Mouse (Mus musculus) limb, embryonic 14.5 days (tissue): ENCODE results near the gene Sept11. TPM values are rescaled to one million over a fixed set of nuclear protein-coding genes. Genes with fewer than 3 reads are reported as not detected.

Experiments
- ATAC-seq: fragments of 200-750 bp; cut with Nextera tagmentation; 2 replicates; pipeline ENCODE4 v1.8.0; 2017; ENCODE audit warnings: low read depth, moderate number of reproducible peaks, moderate TSS enrichment; ENCODE audit not compliant: low FRiP score
- DNase-seq: peaks from one replicate; pipeline ENCODE4 v3.0.0-alpha.2; 2015; ENCODE audit warnings: low spot score
- H3K27ac ChIP-seq: fragments of 300-500 bp; sonication (generic); replicated peaks from 2 replicates; pipeline ENCODE4 v1.5.1; 2014; ENCODE audit warnings: low read depth, mild to moderate bottlenecking, low read length, moderate library complexity, mixed read lengths
- H3K27me3 ChIP-seq: fragments of 300-500 bp; sonication (generic); 2 replicates; pipeline ENCODE4 v1.6.1; 2014; ENCODE audit warnings: low read length, mixed read lengths; ENCODE audit not compliant: control insufficient read depth, insufficient read depth
- H3K36me3 ChIP-seq: fragments of 300-500 bp; sonication (generic); 2 replicates; pipeline ENCODE4 v1.6.1; 2014; ENCODE audit warnings: mild to moderate bottlenecking, low read length, moderate library complexity, mixed read lengths; ENCODE audit not compliant: control insufficient read depth, insufficient read depth
- H3K4me1 ChIP-seq: fragments of 300-500 bp; sonication (generic); 2 replicates; pipeline ENCODE4 v1.6.1; 2014; ENCODE audit warnings: antibody characterized with exemption, low read length, mixed read lengths; ENCODE audit not compliant: control insufficient read depth, insufficient read depth
- H3K4me2 ChIP-seq: fragments of 300-500 bp; sonication (generic); replicated peaks from 2 replicates; pipeline ENCODE4 v1.6.1; 2014; ENCODE audit warnings: low read depth, mild to moderate bottlenecking, low read length, moderate library complexity; ENCODE audit not compliant: severe bottlenecking
- H3K4me3 ChIP-seq: fragments of 300-500 bp; sonication (generic); replicated peaks from 2 replicates; pipeline ENCODE4 v1.5.1; 2014; ENCODE audit warnings: low read length
- H3K9ac ChIP-seq: fragments of 300-500 bp; sonication (generic); 2 replicates; pipeline ENCODE4 v1.6.1; 2014; ENCODE audit warnings: mild to moderate bottlenecking, low read depth, low read length, moderate library complexity; ENCODE audit not compliant: severe bottlenecking
- H3K9me3 ChIP-seq: fragments of 300-500 bp; sonication (generic); 2 replicates; pipeline ENCODE4 v1.6.1; 2016; ENCODE audit warnings: low read length; ENCODE audit not compliant: control insufficient read depth
- POLR2A ChIP-seq: fragments of 200-500 bp; IDR thresholded peaks from 2 replicates; pipeline ENCODE4 v1.8.0; 2012; ENCODE audit warnings: inconsistent platforms, mild to moderate bottlenecking, moderate library complexity, borderline replicate concordance; ENCODE audit not compliant: insufficient read depth, insufficient read length; ENCODE audit errors: extremely low read depth
- WGBS: fragments of 180-500 bp; shearing (Covaris S2); extraction: QIAGEN DNeasy Blood & Tissue Kit; methylation state at CpG from one replicate; pipeline ENCODE4 v1.1.7; 2014; 5-methylcytosine and 5-hydroxymethylcytosine counted together
- polyA plus RNA-seq, 2 experiments: library from polyadenylated mRNA; depleted of rRNA in 1 of 2; stranded (reverse) in 1 of 2; unstranded in 1 of 2; fragments of >200 nt; fragmentation: Nextera tagmentation in 1 of 2; extraction: Ambion mirVana in 1 of 2; gene quantifications; 2 replicates each; pipeline versions ENCODE4 v1.2.1 to v1.2.3; 2012 to 2014

The Sept11 gene
- polyA plus RNA-seq, 2 experiments: 141 to 197 TPM

DNA sequence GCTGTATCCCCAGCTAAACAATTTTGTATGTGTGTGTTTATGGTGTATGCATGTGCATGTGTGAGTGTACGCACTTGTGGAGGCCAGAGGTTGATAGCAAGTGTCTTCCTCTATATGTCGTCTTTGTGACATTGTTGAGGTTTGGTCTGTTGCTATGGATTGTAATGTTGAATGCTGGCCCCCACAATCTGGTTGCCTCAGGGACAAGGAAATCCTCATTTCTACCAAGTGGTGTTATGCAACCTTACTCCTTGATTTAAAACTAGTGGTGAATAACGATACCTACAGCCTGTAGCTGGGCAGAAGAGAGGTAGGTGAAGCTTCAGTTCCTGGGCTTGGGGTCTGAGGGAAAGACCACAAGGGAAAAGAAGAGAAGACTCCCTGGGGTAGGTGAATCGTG lies 7.3 kb upstream of the Sept11 start:
- ATAC-seq (no peak), DNase-seq (no peak)
- 91% methylated on average over 4 of the region's 4 CpGs for WGBS
- Histone ChIP-seq H3K9me3 (no peaks in the 10 kb centered on the region), H3K36me3 (no peaks in the 10 kb centered on the region), H3K4me1 (no peaks in the 10 kb centered on the region), H3K9ac (no peak overlapping the region), H3K4me2 (no peak overlapping the region), H3K27me3 (no peaks in the 10 kb centered on the region), H3K27ac (no peak overlapping the region), H3K4me3 (no peak overlapping the region)
- TF ChIP-seq POLR2A: no peak

GRCm38 (mm10) chr5:93091266-93091665 lies 2.0 kb upstream of the Sept11 start:
- H3K9ac ChIP-seq: no peak overlapping the region
- DNase-seq (no peak), ATAC-seq (no peak)
- no peak overlapping the region for H3K27ac ChIP-seq
- 80% methylated on average over 3 of the region's 3 CpGs for WGBS
- H3K4me1 ChIP-seq: peaks cover 23% of the 10 kb centered on the region
- H3K36me3 ChIP-seq: no peaks in the 10 kb centered on the region
- no peak overlapping the region for H3K4me3 ChIP-seq
- no peaks in the 10 kb centered on the region for H3K27me3 ChIP-seq
- H3K9me3 ChIP-seq: no peaks in the 10 kb centered on the region
- H3K4me2 ChIP-seq: peak overlapping the region; percentile 84
- TF ChIP-seq POLR2A: no peak

DNA sequence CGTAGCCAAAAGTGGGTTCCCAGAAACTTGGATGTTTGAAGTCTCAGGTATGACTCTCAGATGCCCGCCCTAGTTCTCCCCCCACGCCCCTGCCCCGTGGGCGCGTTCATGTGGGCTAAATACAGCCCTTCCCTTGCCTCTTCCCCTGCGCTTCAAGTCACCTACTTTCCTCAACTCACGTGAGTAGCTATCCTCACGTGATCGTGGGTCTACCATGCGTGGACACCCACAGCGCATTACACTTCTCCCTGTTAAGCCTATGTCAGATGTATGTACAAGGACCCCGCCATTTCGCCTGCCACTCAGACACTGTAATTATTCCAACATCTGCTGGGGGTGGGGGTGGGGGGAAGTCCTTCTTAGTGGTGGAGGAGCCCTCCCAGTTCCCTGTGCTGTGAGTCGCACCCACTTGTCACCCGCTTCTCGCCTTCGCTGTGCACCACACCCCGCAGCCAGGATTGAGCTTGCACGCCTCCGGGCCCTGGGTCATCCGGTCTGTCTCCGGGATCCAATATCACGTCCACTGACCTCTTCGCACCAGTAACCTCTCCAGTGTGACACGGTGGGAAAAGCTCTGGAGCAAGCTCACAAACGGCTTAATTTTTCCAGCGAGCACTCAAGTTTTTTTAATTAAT lies 973 bp upstream of the Sept11 start:
- peaks cover 30% of the 10 kb centered on the region for H3K4me1 ChIP-seq
- H3K4me3 ChIP-seq: peak overlapping the region; percentile 82
- H3K9ac ChIP-seq: peak overlapping the region; percentile 85
- 0 out of 2 replicates have a peak overlapping the region, but pooled peaks have one; percentile 95 for H3K27ac ChIP-seq
- peak overlapping the region; percentile 84 for H3K4me2 ChIP-seq
- no peak for DNase-seq
- no peak for ATAC-seq
- H3K27me3 ChIP-seq: no peaks in the 10 kb centered on the region
- no peaks in the 10 kb centered on the region for H3K9me3 ChIP-seq
- H3K36me3 ChIP-seq: no peaks in the 10 kb centered on the region
- no peak for TF ChIP-seq POLR2A
- 3% methylated on average over 28 of the region's 28 CpGs for WGBS

DNA sequence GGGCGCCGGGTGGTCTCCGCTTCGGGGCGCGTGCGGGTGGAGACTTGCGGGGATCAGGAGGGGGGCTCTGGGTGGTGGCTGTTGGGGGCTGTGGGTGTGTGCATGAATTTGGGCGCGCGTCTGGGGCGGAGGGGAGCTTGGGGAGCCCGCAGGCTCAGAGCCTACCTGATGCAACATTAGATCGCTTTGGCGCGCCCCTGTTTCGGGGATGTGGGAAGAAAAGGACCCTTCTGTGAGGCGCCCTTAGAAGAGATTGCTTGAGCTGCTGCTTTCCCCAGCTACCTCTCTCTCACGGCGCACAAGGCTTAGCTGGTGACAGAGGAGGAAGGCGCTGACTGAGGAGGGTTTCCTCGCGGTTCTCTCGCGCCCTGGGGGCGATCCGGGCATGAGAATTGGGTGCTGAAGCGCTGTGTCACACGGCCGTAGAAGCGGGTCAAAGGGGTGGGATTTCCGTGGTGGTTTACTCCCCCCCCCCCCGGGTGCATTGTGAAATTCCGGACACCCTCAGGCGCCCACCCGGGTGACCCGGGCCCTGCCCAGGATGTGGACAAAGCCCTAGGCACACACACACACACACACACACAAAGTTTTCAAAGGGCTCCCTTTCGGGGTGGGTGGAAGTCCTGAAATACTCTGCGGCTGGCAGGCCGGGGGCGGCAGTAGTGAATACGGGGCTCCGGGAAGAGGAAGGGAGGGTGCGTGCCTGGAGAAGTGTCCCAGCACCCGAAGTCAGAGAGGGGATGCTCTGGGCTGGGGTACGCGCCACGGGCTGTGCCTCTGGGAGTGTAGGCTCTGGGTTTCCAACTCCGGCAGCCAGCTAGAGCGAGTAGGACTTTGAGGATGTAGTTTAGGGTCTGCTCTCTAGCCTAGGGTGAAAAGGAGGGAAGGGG lies 646 bp downstream of the Sept11 start:
- H3K4me1 ChIP-seq: peaks cover 45% of the 10 kb centered on the region
- no peaks in the 10 kb centered on the region for H3K27me3 ChIP-seq
- no peak for TF ChIP-seq POLR2A
- ATAC-seq: no peak; the same call in none of the 2 replicates
- peak overlapping the region; percentile 95 for H3K27ac ChIP-seq
- peak; percentile 36 for DNase-seq
- H3K36me3 ChIP-seq: peaks cover 4% of the 10 kb centered on the region; the same call in 1 of the 2 replicates
- H3K9me3 ChIP-seq: no peaks in the 10 kb centered on the region
- WGBS: under 1% methylated on average over 44 of the region's 50 CpGs
- H3K9ac ChIP-seq: peak overlapping the region; percentile 85
- H3K4me2 ChIP-seq: peak overlapping the region; percentile 84
- peak overlapping the region; percentile 82 for H3K4me3 ChIP-seq

- peak; percentile 52 for DNase-seq
- H3K4me1 ChIP-seq: peaks cover 49% of the 10 kb centered on the region
- 18% methylated on average over 7 of the region's 7 CpGs for WGBS
These were observed 2.1 kb downstream of the Sept11 start for GRCm38 (mm10) chr5:93095301-93095700.

More at GRCm38 (mm10) chr5:93095301-93095700, 2.1 kb downstream of the Sept11 start:
- Histone ChIP-seq H3K4me3 (peak overlapping the region; percentile 82), H3K36me3 (peaks cover 4% of the 10 kb centered on the region; the same call in 1 of the 2 replicates), H3K9ac (peak overlapping the region; percentile 85), H3K4me2 (peak overlapping the region; percentile 84), H3K9me3 (no peaks in the 10 kb centered on the region), H3K27ac (no peak overlapping the region), H3K27me3 (no peaks in the 10 kb centered on the region)
- ATAC-seq: no peak
- TF ChIP-seq POLR2A: no peak
